Mouse (Mus musculus) embryonic facial prominence, embryonic 12.5 days (tissue): ENCODE results near the gene Snapc1. TPM values are rescaled to one million over a fixed set of nuclear protein-coding genes. Genes with fewer than 3 reads are reported as not detected.

Source experiments
- ATAC-seq: fragments of 200-750 bp; cut with Nextera tagmentation; 2 replicates; pipeline ENCODE4 v1.8.0; 2017; ENCODE audit not compliant: insufficient number of reproducible peaks, insufficient read depth, low FRiP score, low TSS enrichment
- H3K27ac ChIP-seq: fragments of 300-500 bp; sonication (generic); 2 replicates; pipeline ENCODE4 v1.5.1; 2016; ENCODE audit warnings: mild to moderate bottlenecking
- H3K27me3 ChIP-seq: fragments of 300-500 bp; sonication (generic); 2 replicates; pipeline ENCODE4 v1.6.1; 2016; ENCODE audit warnings: mild to moderate bottlenecking, moderate library complexity
- H3K36me3 ChIP-seq: fragments of 300-500 bp; sonication (generic); 2 replicates; pipeline ENCODE4 v1.6.1; 2016; ENCODE audit warnings: mild to moderate bottlenecking
- H3K4me1 ChIP-seq: fragments of 300-500 bp; sonication (generic); 2 replicates; pipeline ENCODE4 v1.6.1; 2016
- H3K4me2 ChIP-seq: fragments of 300-500 bp; sonication (generic); replicated peaks from 2 replicates; pipeline ENCODE4 v1.6.1; 2016; ENCODE audit warnings: mild to moderate bottlenecking, moderate library complexity
- H3K4me3 ChIP-seq: fragments of 300-500 bp; sonication (generic); 2 replicates; pipeline ENCODE4 v1.5.1; 2016; ENCODE audit warnings: mild to moderate bottlenecking
- H3K9ac ChIP-seq: fragments of 300-500 bp; sonication (generic); 2 replicates; pipeline ENCODE4 v1.6.1; 2016; ENCODE audit warnings: mild to moderate bottlenecking, moderate library complexity
- H3K9me3 ChIP-seq: fragments of 300-500 bp; sonication (generic); 2 replicates; pipeline ENCODE4 v1.6.1; 2016; ENCODE audit warnings: mild to moderate bottlenecking, moderate library complexity
- WGBS: fragments of 180-500 bp; shearing (Covaris S2); methylation state at CpG from one replicate; pipeline ENCODE4 v1.1.7; 2016; 5-methylcytosine and 5-hydroxymethylcytosine counted together
- polyA plus RNA-seq: library from polyadenylated mRNA; unstranded; fragments of >200 nt; fragmentation: Nextera tagmentation; extraction: Ambion mirVana; gene quantifications from 2 replicates; pipeline ENCODE4 v1.2.1, GENCODE M21; 2016

Gene Snapc1
- 23.6 and 25.2 TPM in 2 replicates for polyA plus RNA-seq

DNA sequence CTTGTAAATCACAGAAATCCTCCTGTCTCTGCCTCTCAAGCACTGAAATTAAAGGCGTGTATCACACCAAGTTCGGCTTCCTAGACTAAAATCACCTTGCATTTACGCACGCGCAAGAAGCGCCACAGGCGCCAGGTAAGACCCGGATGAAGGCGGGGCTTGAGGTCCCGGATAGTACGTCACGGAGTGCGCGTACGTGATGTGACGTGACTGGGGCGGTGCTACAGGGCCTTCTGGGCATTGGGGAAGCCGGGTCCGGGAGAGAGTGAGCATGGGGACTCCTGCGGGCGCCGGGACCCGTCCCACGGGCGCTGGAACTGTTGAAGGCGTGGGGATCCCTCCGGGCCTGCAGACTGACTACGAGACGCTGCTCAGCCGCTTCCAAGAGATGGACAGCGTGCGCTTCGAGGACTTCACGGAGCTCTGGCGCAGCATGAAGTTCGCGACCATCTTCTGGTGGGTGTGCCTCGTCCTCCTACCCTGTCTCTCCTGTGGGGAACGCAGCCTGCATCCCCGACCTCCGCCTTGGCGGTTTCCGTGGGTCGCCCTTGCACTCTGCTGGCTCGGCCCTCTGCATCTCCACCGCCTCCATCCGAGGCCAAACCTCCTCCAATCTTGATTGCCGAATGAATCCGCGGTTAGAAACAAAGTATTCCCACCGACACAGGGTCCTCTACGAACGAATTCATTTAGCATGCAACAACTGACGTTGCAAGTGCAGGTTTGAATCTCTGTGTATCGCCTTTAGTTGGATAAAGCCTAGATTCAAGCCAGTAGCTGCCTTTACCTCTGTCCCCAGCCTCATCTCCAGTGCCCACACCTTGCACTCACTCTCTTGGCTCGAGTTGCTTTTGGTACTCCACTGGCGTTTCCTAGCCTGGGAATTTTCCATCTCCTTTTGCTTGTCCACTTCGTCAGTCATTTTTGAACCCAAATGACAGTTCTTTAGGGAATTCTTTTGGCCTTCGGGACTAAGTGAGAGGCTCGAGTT is at the start of gene Snapc1:
TSS of gene Snapc1 (plus strand) at position 191 of the 991 bp plus-strand sequence.
- peak within 1 kb of the TSS; percentile 72 for H3K4me2 ChIP-seq
- H3K4me3 ChIP-seq: peak within 1 kb of the TSS; percentile 88
- no peaks in the 10 kb centered on the region for H3K9me3 ChIP-seq
- ATAC-seq: peak; percentile 99
- peaks cover 6% of the 10 kb centered on the region; the same call in 1 of the 2 replicates for H3K4me1 ChIP-seq
- peak within 1 kb of the TSS; percentile 77 for H3K27ac ChIP-seq
- H3K9ac ChIP-seq: peak within 1 kb of the TSS; percentile 91
- WGBS: 2% methylated on average over 60 of the region's 60 CpGs
- H3K27me3 ChIP-seq: no peaks in the 10 kb centered on the region
- peaks cover 19% of the 10 kb centered on the region for H3K36me3 ChIP-seq

GRCm38 (mm10) chr12:73918479-73918878 is 45.8 kb upstream of the Snapc1 start:
- H3K4me2 ChIP-seq: no peak overlapping the region
- H3K27me3 ChIP-seq: no peaks in the 10 kb centered on the region
- no peak for ATAC-seq
- 95% methylated on average over 5 of the region's 5 CpGs for whole genome bisulfite sequencing
- no peaks in the 10 kb centered on the region for H3K4me1 ChIP-seq
- H3K9ac ChIP-seq: no peak overlapping the region
- no peak overlapping the region for H3K4me3 ChIP-seq
- no peaks in the 10 kb centered on the region for H3K9me3 ChIP-seq
- no peaks in the 10 kb centered on the region for H3K36me3 ChIP-seq
- no peak overlapping the region for H3K27ac ChIP-seq

- Histone ChIP-seq H3K4me3 (no peak overlapping the region), H3K27ac (no peak overlapping the region), H3K36me3 (peaks cover 60% of the 10 kb centered on the region), H3K9me3 (no peaks in the 10 kb centered on the region), H3K27me3 (no peaks in the 10 kb centered on the region), H3K4me2 (no peak overlapping the region), H3K4me1 (no peaks in the 10 kb centered on the region), H3K9ac (no peak overlapping the region)
- ATAC-seq: no peak
- WGBS: 78% methylated on average over 3 of the region's 3 CpGs
These were observed 34.0 kb upstream of the Snapc1 start for GRCm38 (mm10) chr12:73930266-73930665.

DNA sequence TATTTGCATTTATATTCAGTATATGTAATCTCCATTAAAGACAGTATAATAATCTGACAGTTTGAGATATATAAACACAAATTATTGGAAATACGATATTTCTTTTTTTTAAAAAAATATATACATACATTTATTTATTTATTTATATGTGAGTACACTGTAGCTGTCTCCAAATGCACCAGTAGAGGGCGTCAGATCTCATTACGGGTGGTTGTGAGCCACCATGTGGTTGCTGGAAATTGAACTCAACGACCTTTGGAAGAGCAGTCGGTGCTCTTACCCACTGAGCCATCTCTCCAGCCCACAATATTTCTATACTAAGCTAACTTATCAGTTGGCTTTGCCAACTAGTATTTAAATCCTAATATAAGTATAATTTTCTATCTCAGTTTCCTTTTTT is 33.0 kb upstream of the Snapc1 start:
- WGBS: 50% methylated on average over 5 of the region's 5 CpGs
- no peak overlapping the region for H3K9ac ChIP-seq
- H3K9me3 ChIP-seq: no peaks in the 10 kb centered on the region
- no peaks in the 10 kb centered on the region for H3K27me3 ChIP-seq
- H3K36me3 ChIP-seq: peaks cover 65% of the 10 kb centered on the region
- no peak overlapping the region for H3K27ac ChIP-seq
- H3K4me2 ChIP-seq: no peak overlapping the region
- no peaks in the 10 kb centered on the region for H3K4me1 ChIP-seq
- H3K4me3 ChIP-seq: no peak overlapping the region
- ATAC-seq: no peak

GRCm38 (mm10) chr12:73934528-73934927 is 29.8 kb upstream of the Snapc1 start:
- Histone ChIP-seq H3K36me3 (peaks cover 74% of the 10 kb centered on the region), H3K27ac (no peak overlapping the region), H3K4me3 (no peak overlapping the region), H3K9me3 (no peaks in the 10 kb centered on the region), H3K4me2 (no peak overlapping the region), H3K27me3 (no peaks in the 10 kb centered on the region), H3K9ac (no peak overlapping the region), H3K4me1 (no peaks in the 10 kb centered on the region)
- ATAC-seq: no peak
- 81% methylated on average over 2 of the region's 2 CpGs for WGBS

DNA sequence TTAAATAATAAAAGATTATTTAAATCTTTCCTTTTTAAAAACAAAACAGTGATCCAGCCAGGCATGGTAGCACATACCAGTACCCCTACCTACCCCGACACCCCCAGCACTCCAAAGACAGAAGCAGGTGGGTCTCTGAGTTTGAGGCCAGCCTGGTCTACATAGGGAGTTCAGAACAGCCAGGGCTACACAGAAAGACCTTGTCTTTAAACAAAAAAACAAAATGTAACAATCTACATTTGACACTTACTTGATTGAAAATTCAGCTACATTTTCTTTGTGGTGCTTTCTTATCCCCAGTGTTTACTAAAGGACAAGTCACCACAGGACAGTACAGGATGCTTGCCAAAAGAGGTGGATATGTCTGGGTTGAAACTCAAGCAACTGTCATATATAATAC is 26.9 kb upstream of the Snapc1 start, which contains the start of gene Gm49321:
TSS of gene Gm49321 (plus strand) at position 301 of the 400 bp plus-strand sequence.
- H3K9ac ChIP-seq: no peak within 1 kb of the TSS

DNA sequence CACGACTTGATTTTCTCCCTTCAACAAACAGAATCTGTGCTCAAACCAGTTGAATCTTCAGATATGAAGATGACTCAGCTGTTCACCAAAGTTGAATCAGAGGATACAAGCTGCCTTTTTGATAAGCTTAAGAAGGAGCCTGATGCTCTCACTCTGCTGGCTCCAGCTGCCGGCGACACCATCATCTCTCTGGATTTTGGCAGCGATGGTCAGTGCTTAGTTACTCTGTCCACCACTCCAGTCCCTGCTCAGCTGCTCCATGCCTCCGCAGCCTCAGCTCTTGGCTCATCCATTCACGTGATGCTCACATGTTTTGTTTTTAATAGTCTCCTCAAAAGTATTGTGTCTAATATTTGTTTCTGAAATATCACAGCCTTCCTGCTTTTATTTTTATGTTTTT is 24.7 kb upstream of the Snapc1 start:
- Histone ChIP-seq H3K27me3 (no peaks in the 10 kb centered on the region), H3K4me2 (no peak overlapping the region), H3K9me3 (no peaks in the 10 kb centered on the region), H3K27ac (no peak overlapping the region), H3K4me3 (no peak overlapping the region), H3K9ac (no peak overlapping the region), H3K36me3 (peaks cover 67% of the 10 kb centered on the region), H3K4me1 (no peaks in the 10 kb centered on the region)
- ATAC-seq: no peak
- 94% methylated on average over 6 of the region's 6 CpGs for WGBS

More for the DNA sequence above, 26.9 kb upstream of the Snapc1 start, which contains the start of gene Gm49321:
- Histone ChIP-seq H3K4me1 (no peaks in the 10 kb centered on the region), H3K9me3 (no peaks in the 10 kb centered on the region), H3K4me3 (no peak within 1 kb of the TSS), H3K4me2 (no peak within 1 kb of the TSS), H3K27me3 (no peaks in the 10 kb centered on the region), H3K27ac (no peak within 1 kb of the TSS), H3K36me3 (peaks cover 70% of the 10 kb centered on the region)
- 88% methylated on average over 1 of the region's 1 CpGs for whole genome bisulfite sequencing
- ATAC-seq: no peak

- Histone ChIP-seq H3K4me3 (no peak overlapping the region), H3K27ac (no peak overlapping the region), H3K4me2 (no peak overlapping the region), H3K4me1 (peaks cover 4% of the 10 kb centered on the region; the same call in 1 of the 2 replicates), H3K9ac (no peak overlapping the region), H3K36me3 (peaks cover 23% of the 10 kb centered on the region), H3K27me3 (peaks cover 10% of the 10 kb centered on the region; the same call in 1 of the 2 replicates), H3K9me3 (no peaks in the 10 kb centered on the region)
- 84% methylated on average over 4 of the region's 4 CpGs for WGBS
- ATAC-seq: no peak
These were observed 15.9 kb upstream of the Snapc1 start for GRCm38 (mm10) chr12:73948415-73948814.

DNA sequence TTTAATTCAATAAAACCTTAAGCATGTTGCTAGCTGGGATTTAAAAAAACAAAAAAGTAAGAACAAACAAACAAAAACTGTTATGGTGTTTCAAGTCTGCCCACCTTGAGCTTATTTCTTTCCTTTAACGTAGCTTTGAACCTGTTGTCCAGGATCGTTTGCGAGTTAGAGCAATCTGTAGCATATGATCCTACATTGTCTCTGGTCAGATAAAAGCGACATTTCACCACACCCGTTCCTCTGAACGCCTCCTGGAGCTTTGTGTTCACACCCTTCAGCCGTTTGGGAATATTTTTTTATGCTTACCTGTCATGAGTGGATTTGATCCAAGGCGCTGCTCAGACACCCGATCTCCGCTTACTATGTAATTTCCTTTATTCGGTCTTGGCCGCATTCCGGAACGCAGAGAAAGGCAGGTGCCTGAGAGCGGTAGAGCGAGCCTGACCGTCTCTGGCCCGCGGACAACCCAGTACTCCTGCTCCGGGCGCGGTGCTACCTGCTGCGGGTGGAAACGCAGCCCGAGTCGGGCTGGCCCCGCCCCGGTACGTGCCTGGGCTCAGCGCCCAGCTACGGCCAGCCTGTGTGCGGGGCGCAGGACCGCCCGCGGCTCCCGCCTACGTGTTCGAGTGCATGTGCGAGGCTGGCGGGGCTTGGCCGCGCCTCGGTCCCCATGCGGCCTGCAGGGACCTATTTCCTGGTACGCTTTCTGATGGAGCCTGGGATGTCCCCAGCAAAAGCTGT is 14.8 kb upstream of the Snapc1 start:
- ATAC-seq: peak; percentile 77; the same call in 1 of the 2 replicates
- H3K4me3 ChIP-seq: peak overlapping the region; percentile 31
- peak overlapping the region; percentile 61 for H3K4me2 ChIP-seq
- WGBS: 7% methylated on average over 46 of the region's 46 CpGs
- no peak overlapping the region for H3K27ac ChIP-seq
- peaks cover 6% of the 10 kb centered on the region; the same call in 1 of the 2 replicates for H3K4me1 ChIP-seq
- H3K9me3 ChIP-seq: no peaks in the 10 kb centered on the region
- H3K27me3 ChIP-seq: peaks cover 10% of the 10 kb centered on the region; the same call in 1 of the 2 replicates
- peaks cover 15% of the 10 kb centered on the region for H3K36me3 ChIP-seq
- peak overlapping the region; percentile 47 for H3K9ac ChIP-seq

DNA sequence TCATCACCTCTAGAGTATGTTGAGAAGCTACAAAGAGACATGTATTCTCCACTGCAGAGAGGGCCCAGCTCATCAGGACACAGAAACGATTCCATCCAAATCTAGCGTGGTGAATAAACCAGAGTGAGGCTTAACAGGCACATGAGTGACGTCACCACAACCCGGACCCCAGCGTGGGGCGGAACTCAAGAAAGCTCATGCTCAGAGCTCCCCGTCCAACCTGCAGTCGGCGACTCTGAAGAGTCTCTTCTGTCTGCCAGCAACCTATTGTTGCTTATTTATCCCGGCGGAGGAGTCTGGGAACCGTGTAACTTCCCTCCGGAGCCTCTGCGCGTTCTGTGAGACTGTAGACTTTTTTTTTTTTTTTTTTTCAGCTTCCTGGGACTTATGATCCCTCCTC is 11.4 kb upstream of the Snapc1 start:
- Histone ChIP-seq H3K36me3 (0 out of 2 replicates have a peak, but pooled peaks cover 6% of the 10 kb centered on the region), H3K27ac (no peak overlapping the region), H3K9me3 (no peaks in the 10 kb centered on the region), H3K9ac (peak overlapping the region; percentile 4; the same call in 1 of the 2 replicates), H3K4me1 (peaks cover 6% of the 10 kb centered on the region; the same call in 1 of the 2 replicates), H3K4me2 (peak overlapping the region; percentile 53), H3K27me3 (peaks cover 10% of the 10 kb centered on the region; the same call in 1 of the 2 replicates), H3K4me3 (peak overlapping the region; percentile 25)
- ATAC-seq: no peak
- WGBS: 3% methylated on average over 15 of the region's 15 CpGs
